Mouse (Mus musculus) lung, postnatal 4 days (tissue): ENCODE measurements at regions not wholly inside any gene's neighbourhood (a gene's known extent, or its start where the extent isn't known, plus 50 kb on each side); places are given as distances from the start of the nearest gene placed in this dataset.

Experiments used
- DNase-seq, 2 experiments: peaks; one replicate each; pipeline ENCODE4 v3.0.0; 2021

- peak in 1 of 2 experiments; percentile 43 for DNase-seq
Measured at GRCm38 (mm10) chrX:163669886-163670285, 91.2 kb downstream of the Rnf138rt1 start.
